Comparison of ENCODE assay signal across 7 mouse cellular contexts in the genomic region with DNA sequence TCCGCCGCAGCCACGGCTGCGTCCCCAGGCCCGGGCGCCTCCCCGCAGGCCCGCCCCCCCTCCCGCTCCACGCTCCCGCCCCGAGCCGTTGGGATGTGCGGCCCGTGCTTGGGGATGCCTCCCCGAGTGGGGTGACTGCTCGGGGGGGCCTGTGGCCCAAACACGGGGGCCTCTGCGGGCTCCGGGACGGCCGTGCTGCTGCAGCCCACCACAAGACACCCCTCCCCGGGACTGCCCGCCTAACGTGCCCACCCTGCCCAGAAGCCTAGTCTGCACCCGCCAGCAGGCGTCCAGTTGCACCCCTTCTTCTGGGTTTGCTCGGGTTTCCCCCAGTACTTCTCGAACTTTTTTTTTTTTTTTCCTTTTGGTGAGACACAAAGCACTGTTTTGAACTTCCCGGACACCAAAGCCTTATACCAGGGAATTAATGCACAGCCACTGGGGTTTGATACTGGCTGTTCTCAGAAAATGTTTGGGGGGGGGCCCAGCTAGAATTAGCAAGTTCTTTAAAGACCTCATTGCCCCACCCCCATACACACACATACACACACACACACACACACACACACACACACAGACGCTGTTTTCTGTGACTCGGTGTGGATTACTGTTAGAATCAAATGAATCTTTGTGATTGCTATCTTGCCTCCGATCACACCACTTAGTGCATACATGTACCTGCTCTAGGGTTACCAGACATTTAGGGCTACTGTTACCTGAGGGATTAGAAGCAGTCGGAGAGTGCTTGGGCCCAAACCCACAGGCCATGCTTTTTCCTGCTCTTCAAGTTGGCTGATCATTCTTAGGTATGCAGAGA. TPM values are rescaled to one million over a fixed set of nuclear protein-coding genes. Genes with fewer than 3 reads are reported as not detected.
DNase-seq lines count a peak whose midpoint lies in the region; ATAC-seq and TF ChIP-seq lines count a peak whose summit lies in the region.

No protein-coding gene starts in this region.

- H3K4me1 ChIP-seq in embryonic facial prominence, embryonic 13.5 days = peaks cover 15% of the 10 kb centered on the region
- peaks cover 10% of the 10 kb centered on the region; the same call in 1 of the 2 replicates for H3K4me1 ChIP-seq in intestine, embryonic 16.5 days (ENCODE audit: control insufficient read depth, insufficient read depth, low read length)

- H3K27ac ChIP-seq in embryonic facial prominence, embryonic 13.5 days = peak overlapping the region; percentile 100
- H3K27ac ChIP-seq in intestine, embryonic 16.5 days (ENCODE audit: low read length) = peak overlapping the region; percentile 85

- no peak for TF ChIP-seq POLR2A in myocyte (IDR thresholded peaks at IDR 0.05; ENCODE audit: insufficient read length, low read depth)

- H3K4me2 ChIP-seq in embryonic facial prominence, embryonic 13.5 days = peak overlapping the region; percentile 93
- peak overlapping the region; percentile 95 for H3K4me2 ChIP-seq in intestine, embryonic 16.5 days (ENCODE audit: low read depth, low read length)
- peak overlapping the region; percentile 34 for H3K4me2 ChIP-seq in myocyte (ENCODE audit: low read depth)

- peaks cover 23% of the 10 kb centered on the region for H3K79me2 ChIP-seq in myocyte (ENCODE audit: control insufficient read depth, insufficient read depth)

- 2% methylated on average over 30 of the region's 34 CpGs for WGBS in embryonic facial prominence, embryonic 13.5 days
- WGBS in intestine, embryonic 16.5 days = 4% methylated on average over 28 of the region's 34 CpGs

- DNase-seq in layer of hippocampus, adult 9-11 months = peak; percentile 24
- DNase-seq in layer of hippocampus, adult 9-10 months (ENCODE audit: low spot score) = no peak
- DNase-seq in NIH3T3 (ENCODE audit: low read depth) = peak; percentile 40
- no peak for DNase-seq in yolk sac, embryonic 10.5 days (ENCODE audit: low spot score)

- no peaks in the 10 kb centered on the region for H3K9me3 ChIP-seq in embryonic facial prominence, embryonic 13.5 days
- no peaks in the 10 kb centered on the region for H3K9me3 ChIP-seq in intestine, embryonic 16.5 days (ENCODE audit: control insufficient read depth, low read length)

- peaks cover 8% of the 10 kb centered on the region; the same call in 1 of the 2 replicates for H3K36me3 ChIP-seq in embryonic facial prominence, embryonic 13.5 days
- H3K36me3 ChIP-seq in intestine, embryonic 16.5 days (ENCODE audit: control insufficient read depth, insufficient read depth, low read length) = no peaks in the 10 kb centered on the region
- H3K36me3 ChIP-seq in myocyte (ENCODE audit: control insufficient read depth, insufficient read depth) = peaks cover 17% of the 10 kb centered on the region

- H3K27me3 ChIP-seq in embryonic facial prominence, embryonic 13.5 days = no peaks in the 10 kb centered on the region
- no peaks in the 10 kb centered on the region for H3K27me3 ChIP-seq in intestine, embryonic 16.5 days (replicated peaks; ENCODE audit: control insufficient read depth, insufficient read depth, low read length)
- no peaks in the 10 kb centered on the region for H3K27me3 ChIP-seq in myocyte (ENCODE audit: control insufficient read depth, insufficient read depth, insufficient read length)

- H3K4me3 ChIP-seq in embryonic facial prominence, embryonic 13.5 days = peak overlapping the region; percentile 89
- H3K4me3 ChIP-seq in intestine, embryonic 16.5 days (ENCODE audit: low read length) = peak overlapping the region; percentile 89
- peak overlapping the region; percentile 9 for H3K4me3 ChIP-seq in myocyte

- peak overlapping the region; percentile 99 for H3ac ChIP-seq in myocyte (ENCODE audit: control insufficient read depth, insufficient read length)

- peak; percentile 27; the same call in 1 of the 2 replicates for ATAC-seq in embryonic facial prominence, embryonic 13.5 days (ENCODE audit: insufficient number of reproducible peaks, insufficient read depth, low FRiP score, low TSS enrichment, low read depth)
- no peak; the same call in 1 of the 2 replicates for ATAC-seq in intestine, embryonic 16.5 days

- peak overlapping the region; percentile 80 for H3K9ac ChIP-seq in embryonic facial prominence, embryonic 13.5 days
- peak overlapping the region; percentile 82 for H3K9ac ChIP-seq in intestine, embryonic 16.5 days (ENCODE audit: low read depth, low read length)

TF ChIP-seq in myocyte, 11 proteins besides CTCF, POLR2A, EP300 and RAD21:
- TF ChIP-seq SRF (IDR thresholded peaks at IDR 0.05; ENCODE audit: control insufficient read depth, insufficient read length, low read depth) (no peak), TCF3 (IDR thresholded peaks at IDR 0.05; ENCODE audit: insufficient read length, low read depth) (no peak), TCF12 (IDR thresholded peaks at IDR 0.05; ENCODE audit: insufficient read depth, poor library complexity, severe bottlenecking) (no peak), MAX (IDR thresholded peaks at IDR 0.05; ENCODE audit: low read depth) (no peak), CEBPB (IDR thresholded peaks at IDR 0.05; ENCODE audit: insufficient read depth, poor library complexity, severe bottlenecking) (no peak)

RNA-seq across cellular contexts. Expression of gene Gm42791, which starts 58.6 kb away (rescaled TPM):
- polyA plus RNA-seq in embryonic facial prominence, embryonic 13.5 days (2015; fragmentation: Nextera tagmentation; extraction: Ambion mirVana) = 1.6 and 2.4 TPM in 2 replicates
- 0.80 and 1.0 TPM in 2 replicates for polyA plus RNA-seq in intestine, embryonic 16.5 days (2015; fragmentation: Nextera tagmentation; extraction: Ambion mirVana)
- polyA plus RNA-seq in myocyte (2012; fragmentation: generic; extraction: Trizol) = 0.11 TPM

Comparison
In these comparisons a context has a peak if more than half of its experiments do, and no peak if none do; other contexts are left out.
1. DNase-seq: peak in layer of hippocampus, adult 9-11 months (single experiment) and NIH3T3 (single experiment); none in layer of hippocampus, adult 9-10 months (single experiment) and yolk sac, embryonic 10.5 days (single experiment).
2. H3K4me2 ChIP-seq: peak in every context shown above with its lines; median percentile 95 in intestine, embryonic 16.5 days; 93 in embryonic facial prominence, embryonic 13.5 days; 34 in myocyte.
3. H3K4me3 ChIP-seq: peak in every context shown above with its lines; median percentile 89 in embryonic facial prominence, embryonic 13.5 days; 89 in intestine, embryonic 16.5 days; 9 in myocyte.